Mouse (Mus musculus): ENCODE measurements at regions not wholly inside any gene's neighbourhood (a gene's known extent, or its start where the extent isn't known, plus 50 kb on each side); places are given as distances from the start of the nearest gene placed in this dataset.

- DNase-seq: peak; percentile 8
Measured at GRCm38 (mm10) chr8:44525915-44526314, 409.3 kb upstream of the Fat1 start.

DNA sequence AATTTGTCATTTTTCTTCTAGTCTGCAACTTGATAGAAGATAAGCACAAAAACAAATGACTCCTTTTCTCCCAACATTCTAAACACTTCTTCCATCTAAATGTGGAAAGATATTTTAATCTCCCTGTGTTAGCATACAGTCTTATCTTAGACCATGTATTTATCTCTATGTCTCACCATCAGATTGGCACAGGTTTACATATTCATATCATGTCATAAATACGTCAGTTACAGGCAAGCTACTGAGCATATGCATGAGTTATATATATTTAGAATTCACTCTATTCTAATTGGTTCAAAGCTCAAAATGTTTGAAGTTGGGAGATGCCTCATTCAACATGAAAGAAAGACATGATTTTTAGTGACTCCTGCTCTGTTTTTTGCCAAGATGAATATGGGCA is 405.6 kb upstream of the Fat1 start:
- no peak for DNase-seq

- no peak for DNase-seq
Measured at GRCm38 (mm10) chr8:44548885-44549284, 386.4 kb upstream of the Fat1 start.

GRCm38 (mm10) chr8:44559161-44559560 is 376.1 kb upstream of the Fat1 start:
- no peak for DNase-seq

DNA sequence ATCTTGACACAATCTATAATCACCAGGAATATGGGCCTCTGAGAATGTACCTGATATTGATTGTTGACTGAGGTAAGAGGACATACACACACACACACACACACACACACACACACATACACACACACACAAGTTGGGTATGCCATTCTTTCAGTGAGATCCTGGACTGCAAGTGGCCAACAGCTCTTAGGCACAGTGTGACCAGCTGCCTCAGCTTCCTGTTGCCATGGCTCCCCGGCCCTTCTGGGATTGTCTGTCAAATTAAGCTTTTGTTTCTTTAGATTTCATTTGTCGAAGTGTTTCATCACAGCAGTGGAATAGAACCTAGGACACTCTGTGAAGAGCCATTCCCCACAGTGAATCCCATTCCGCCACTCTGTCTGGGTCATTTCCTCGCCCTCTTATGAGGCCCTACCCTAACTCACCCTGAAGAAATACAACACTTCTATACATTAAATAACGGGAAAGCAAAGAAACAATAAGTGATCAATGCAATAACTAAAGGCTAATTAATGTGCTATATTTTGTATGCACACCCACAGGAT is 358.9 kb upstream of the Fat1 start:
- DNase-seq: no peak

DNA sequence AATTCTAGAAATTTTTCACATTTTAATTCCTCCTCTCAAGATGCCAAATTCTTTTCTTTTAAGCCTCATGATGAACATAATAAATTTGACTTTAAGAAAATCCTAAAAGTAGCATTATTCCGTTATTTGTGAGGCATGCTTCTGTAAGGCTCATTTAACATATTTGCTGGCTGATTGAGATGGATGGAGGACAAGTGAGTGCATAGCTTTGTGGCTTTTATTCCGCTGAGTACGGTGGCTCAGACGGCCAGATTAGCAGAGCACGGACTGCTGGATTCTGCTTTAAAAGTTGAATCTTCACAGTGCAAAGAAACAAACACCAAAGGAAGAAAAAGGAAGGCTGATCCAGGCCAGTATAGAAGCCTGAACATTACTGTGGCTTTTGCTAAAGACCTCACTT is 358.3 kb upstream of the Fat1 start:
- DNase-seq: no peak

Measured in kidney, adult 11 months (tissue).